Mouse (Mus musculus): Measurements from ENCODE around the gene Tert.

GRCm38 (mm10) chr13:73683682-73684081 is 57.0 kb downstream of the Tert start:
- no peak for TF ChIP-seq CTCF (IDR thresholded peaks at IDR 0.05; ENCODE audit: extremely low read depth, insufficient read depth, insufficient read length, insufficient replicate concordance)
- no peak for TF ChIP-seq POLR2A (IDR thresholded peaks at IDR 0.05; ENCODE audit: low read depth, low read length)

All from spleen, adult 2 months (tissue).